Mouse (Mus musculus): ENCODE results near the gene Plcb2. TPM values are rescaled to one million over a fixed set of nuclear protein-coding genes. Genes with fewer than 3 reads are reported as not detected.
A peak's percentile ranks its signal among the peaks of the same experiment; 100 is the strongest.

Plcb2 gene
- polyA plus RNA-seq, 1 experiment from 2014 or later = 2.3 TPM

DNA sequence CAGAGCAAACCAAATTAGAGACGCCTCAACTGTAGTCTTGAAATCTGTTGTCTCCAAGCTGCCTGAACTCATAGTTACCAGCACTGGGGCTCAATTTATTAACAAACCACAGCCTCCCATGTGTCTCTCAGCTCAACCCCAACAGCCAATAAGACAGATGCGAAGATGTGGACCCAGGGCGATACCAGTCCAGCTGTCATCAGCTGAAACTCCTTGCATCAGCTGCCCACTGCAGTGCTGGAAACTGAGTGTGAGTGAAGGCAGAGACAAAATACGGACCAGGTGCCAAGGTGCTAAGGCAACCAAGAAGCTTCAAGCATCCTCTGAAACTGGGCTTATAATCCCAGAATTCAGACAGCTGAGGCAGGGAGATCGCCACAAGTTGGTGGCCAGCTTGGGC, 3.7 kb upstream of the Plcb2 start:
- 75% methylated on average over 5 of the region's 5 CpGs for WGBS (ENCODE audit: insufficient replicate concordance)
- H3K4me3 ChIP-seq (replicated peaks) = no peak overlapping the region
- H3K9me3 ChIP-seq (replicated peaks) = no peaks in the 10 kb centered on the region
- H3K4me1 ChIP-seq (replicated peaks) = peaks cover 13% of the 10 kb centered on the region; the same call in 1 of the 2 replicates
- no peak overlapping the region for H3K4me2 ChIP-seq
- no peak overlapping the region for H3K27ac ChIP-seq (replicated peaks)
- H3K27me3 ChIP-seq = peaks cover 50% of the 10 kb centered on the region
- H3K9ac ChIP-seq = no peak overlapping the region
- ATAC-seq (ENCODE audit: insufficient read depth) = no peak
- no peaks in the 10 kb centered on the region for H3K36me3 ChIP-seq (replicated peaks)

DNA sequence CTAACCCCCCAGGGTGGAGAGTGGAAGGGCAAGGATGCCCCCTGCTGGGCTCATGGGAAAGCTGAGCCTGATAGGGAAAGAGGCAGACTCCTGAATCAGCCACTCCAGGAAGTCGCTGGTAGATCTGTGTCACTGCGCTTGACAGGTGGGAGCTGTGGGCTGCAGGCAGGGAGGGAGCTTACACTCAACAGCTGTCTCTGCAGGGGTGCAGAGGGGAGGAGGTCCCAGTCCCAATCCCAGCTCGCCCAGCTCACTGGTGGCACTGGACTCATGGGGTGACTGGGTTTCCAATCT, 2.3 kb upstream of the Plcb2 start:
- Histone ChIP-seq H3K9me3 (replicated peaks) (no peaks in the 10 kb centered on the region), H3K27me3 (peaks cover 59% of the 10 kb centered on the region), H3K9ac (no peak overlapping the region), H3K4me2 (no peak overlapping the region), H3K4me1 (replicated peaks) (peaks cover 13% of the 10 kb centered on the region; the same call in 1 of the 2 replicates), H3K4me3 (replicated peaks) (no peak overlapping the region), H3K36me3 (replicated peaks) (no peaks in the 10 kb centered on the region), H3K27ac (replicated peaks) (no peak overlapping the region)
- ATAC-seq (ENCODE audit: insufficient read depth) = no peak
- 1% methylated on average over 3 of the region's 3 CpGs for WGBS (ENCODE audit: insufficient replicate concordance)

DNA sequence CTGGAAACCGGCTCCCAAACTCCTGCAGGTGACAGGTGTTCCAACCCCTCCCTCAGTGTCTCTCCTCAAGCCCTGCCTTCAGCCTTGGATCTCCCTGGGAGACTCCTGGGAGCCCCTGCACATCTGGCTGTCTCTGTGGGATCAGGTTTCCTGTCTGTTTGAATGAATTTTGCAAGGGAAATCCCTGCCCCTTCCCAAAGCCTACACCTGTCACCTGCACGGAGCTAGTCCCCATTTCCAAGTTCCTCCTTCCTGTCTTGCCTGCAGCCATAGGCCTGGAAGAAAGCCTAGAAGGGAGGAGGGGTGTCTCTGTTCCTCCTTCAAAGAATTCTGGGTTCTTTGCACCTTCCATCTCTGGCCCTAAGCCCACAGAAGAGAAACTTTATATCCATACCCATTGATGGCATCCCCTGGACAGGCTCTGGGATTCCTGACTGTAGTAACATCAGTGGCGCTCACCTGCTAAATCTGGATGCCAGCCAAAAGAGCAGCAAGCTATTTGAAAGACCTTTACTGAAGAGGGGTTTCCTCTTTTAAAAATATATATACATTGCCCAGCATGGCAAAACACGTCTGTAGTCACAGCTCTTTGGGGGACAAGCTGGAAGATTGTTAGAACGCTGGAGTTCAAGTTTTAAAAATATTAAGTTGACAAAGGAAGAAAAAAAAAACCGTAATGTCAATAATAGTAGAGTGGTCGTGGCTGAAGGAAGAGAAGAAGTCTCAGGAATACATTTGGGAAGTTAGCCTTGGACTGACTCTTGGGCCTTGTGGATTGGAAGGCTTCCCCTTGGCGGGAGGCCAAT, 1.8 kb upstream of the Plcb2 start:
- 24% methylated on average over 8 of the region's 8 CpGs for WGBS (ENCODE audit: insufficient replicate concordance)
- Histone ChIP-seq H3K27ac (replicated peaks) (no peak overlapping the region), H3K9me3 (replicated peaks) (no peaks in the 10 kb centered on the region), H3K9ac (no peak overlapping the region), H3K4me3 (replicated peaks) (no peak overlapping the region), H3K27me3 (peaks cover 59% of the 10 kb centered on the region), H3K4me2 (no peak overlapping the region), H3K36me3 (replicated peaks) (no peaks in the 10 kb centered on the region), H3K4me1 (replicated peaks) (peaks cover 13% of the 10 kb centered on the region; the same call in 1 of the 2 replicates)
- no peak for ATAC-seq (ENCODE audit: insufficient read depth)

DNA sequence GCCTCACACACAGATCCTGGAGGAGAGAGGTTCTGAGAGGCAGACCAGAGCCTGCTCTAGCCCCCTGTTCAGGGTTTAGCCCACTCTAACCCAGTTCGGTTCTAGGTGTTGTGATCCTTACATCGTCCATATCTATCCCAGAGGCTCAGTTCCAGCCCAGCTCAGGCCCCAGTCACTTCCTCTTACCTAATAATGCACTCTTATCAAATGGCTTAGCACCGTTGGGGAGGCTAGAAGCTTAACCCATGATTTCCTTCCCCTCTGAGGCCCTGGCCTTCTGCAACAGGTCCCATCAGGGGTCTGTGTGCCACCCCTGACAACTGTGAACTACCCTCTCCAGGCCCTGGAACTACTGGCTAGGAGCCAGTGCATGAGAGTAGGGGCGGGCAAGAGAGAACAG, 956 bp upstream of the Plcb2 start:
- H3K27me3 ChIP-seq = peaks cover 58% of the 10 kb centered on the region
- 4% methylated on average over 4 of the region's 4 CpGs for WGBS (ENCODE audit: insufficient replicate concordance)
- peak overlapping the region; percentile 56 for H3K27ac ChIP-seq (replicated peaks)

DNA sequence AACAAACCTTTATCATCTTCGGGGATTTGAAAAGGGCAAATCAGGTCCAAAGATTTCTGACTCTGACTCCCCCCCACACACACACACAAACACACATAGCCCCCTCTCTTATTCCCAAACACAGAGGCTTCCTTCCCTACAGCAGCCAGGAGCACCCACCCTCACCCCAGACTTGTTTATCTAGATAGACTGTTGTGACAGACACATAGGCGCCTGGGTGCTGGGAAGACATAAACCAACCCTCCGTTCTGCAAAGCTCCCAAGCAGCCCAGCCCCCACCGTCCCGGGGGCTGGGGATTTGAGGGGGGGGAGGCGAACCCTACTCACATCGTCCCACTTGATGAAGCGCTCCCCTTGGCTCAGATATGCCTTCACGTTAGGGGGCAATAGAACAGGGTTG, 327 bp downstream of the Plcb2 start:
- Histone ChIP-seq H3K4me1 (replicated peaks) (peaks cover 25% of the 10 kb centered on the region), H3K4me2 (peak overlapping the region; percentile 43), H3K9ac (no peak overlapping the region), H3K4me3 (replicated peaks) (peak overlapping the region; percentile 39), H3K27me3 (peaks cover 59% of the 10 kb centered on the region), H3K36me3 (replicated peaks) (no peaks in the 10 kb centered on the region), H3K27ac (replicated peaks) (peak overlapping the region; percentile 56), H3K9me3 (replicated peaks) (no peaks in the 10 kb centered on the region)
- 4% methylated on average over 9 of the region's 9 CpGs for WGBS (ENCODE audit: insufficient replicate concordance)
- no peak for ATAC-seq (ENCODE audit: insufficient read depth)

More for the DNA sequence above, 956 bp upstream of the Plcb2 start:
- H3K36me3 ChIP-seq (replicated peaks) = no peaks in the 10 kb centered on the region
- H3K4me3 ChIP-seq (replicated peaks) = no peak overlapping the region
- H3K9me3 ChIP-seq (replicated peaks) = no peaks in the 10 kb centered on the region
- no peak overlapping the region for H3K4me2 ChIP-seq
- 0 out of 2 replicates have a peak, but pooled peaks have one; percentile 34 for ATAC-seq (ENCODE audit: insufficient read depth)
- no peak overlapping the region for H3K9ac ChIP-seq
- H3K4me1 ChIP-seq (replicated peaks) = peaks cover 15% of the 10 kb centered on the region

DNA sequence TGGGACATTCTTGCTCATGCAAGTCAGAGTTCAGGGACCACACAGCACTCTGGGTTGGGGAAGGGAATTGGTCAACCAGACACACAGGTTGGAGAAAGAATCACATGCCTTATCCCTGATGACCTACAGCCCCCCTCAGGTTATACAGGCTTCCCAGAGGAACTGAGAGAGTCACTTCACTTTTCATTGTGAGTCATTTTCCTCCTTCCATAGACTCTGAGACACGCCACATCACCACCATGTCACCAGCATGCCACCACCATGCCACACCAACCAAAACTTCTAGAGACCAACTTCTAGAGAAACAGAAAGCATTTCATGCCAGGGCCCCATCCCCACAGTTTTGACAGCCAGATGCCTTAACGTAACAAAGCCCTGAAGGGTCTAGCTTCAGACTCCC, 1.4 kb downstream of the Plcb2 start:
- Histone ChIP-seq H3K27ac (replicated peaks) (no peak overlapping the region), H3K4me3 (replicated peaks) (peak overlapping the region; percentile 39), H3K4me2 (peak overlapping the region; percentile 43; the same call in 1 of the 2 replicates), H3K36me3 (replicated peaks) (no peaks in the 10 kb centered on the region), H3K27me3 (peaks cover 59% of the 10 kb centered on the region), H3K4me1 (replicated peaks) (peaks cover 25% of the 10 kb centered on the region), H3K9ac (no peak overlapping the region), H3K9me3 (replicated peaks) (no peaks in the 10 kb centered on the region)
- 50% methylated on average over 2 of the region's 2 CpGs for WGBS (ENCODE audit: insufficient replicate concordance)
- ATAC-seq (ENCODE audit: insufficient read depth) = no peak

DNA sequence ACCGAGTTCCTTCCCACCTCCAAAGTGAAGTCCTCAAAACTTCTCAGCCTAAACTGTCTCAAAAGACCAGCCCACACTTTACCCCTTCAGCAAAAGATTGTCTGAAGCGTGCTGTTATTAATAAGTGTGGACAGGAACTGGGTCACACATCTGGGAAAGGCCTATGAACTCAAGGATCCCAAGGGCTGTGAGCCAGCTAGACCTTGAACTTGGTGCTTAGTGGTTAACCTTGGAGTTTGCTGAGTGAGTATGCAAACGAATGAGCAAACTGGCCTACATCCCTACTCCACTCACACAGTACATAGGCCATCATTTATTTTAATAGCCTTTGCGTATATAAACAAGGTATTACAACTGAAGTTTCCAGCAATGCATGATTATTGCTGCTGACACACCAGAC, 2.7 kb downstream of the Plcb2 start:
- Histone ChIP-seq H3K4me3 (replicated peaks) (no peak overlapping the region), H3K9ac (no peak overlapping the region), H3K27me3 (peaks cover 52% of the 10 kb centered on the region), H3K27ac (replicated peaks) (no peak overlapping the region), H3K4me1 (replicated peaks) (peaks cover 25% of the 10 kb centered on the region), H3K4me2 (no peak overlapping the region), H3K9me3 (replicated peaks) (no peaks in the 10 kb centered on the region), H3K36me3 (replicated peaks) (no peaks in the 10 kb centered on the region)
- ATAC-seq (ENCODE audit: insufficient read depth) = no peak
- WGBS (ENCODE audit: insufficient replicate concordance) = 50% methylated on average over 4 of the region's 4 CpGs

DNA sequence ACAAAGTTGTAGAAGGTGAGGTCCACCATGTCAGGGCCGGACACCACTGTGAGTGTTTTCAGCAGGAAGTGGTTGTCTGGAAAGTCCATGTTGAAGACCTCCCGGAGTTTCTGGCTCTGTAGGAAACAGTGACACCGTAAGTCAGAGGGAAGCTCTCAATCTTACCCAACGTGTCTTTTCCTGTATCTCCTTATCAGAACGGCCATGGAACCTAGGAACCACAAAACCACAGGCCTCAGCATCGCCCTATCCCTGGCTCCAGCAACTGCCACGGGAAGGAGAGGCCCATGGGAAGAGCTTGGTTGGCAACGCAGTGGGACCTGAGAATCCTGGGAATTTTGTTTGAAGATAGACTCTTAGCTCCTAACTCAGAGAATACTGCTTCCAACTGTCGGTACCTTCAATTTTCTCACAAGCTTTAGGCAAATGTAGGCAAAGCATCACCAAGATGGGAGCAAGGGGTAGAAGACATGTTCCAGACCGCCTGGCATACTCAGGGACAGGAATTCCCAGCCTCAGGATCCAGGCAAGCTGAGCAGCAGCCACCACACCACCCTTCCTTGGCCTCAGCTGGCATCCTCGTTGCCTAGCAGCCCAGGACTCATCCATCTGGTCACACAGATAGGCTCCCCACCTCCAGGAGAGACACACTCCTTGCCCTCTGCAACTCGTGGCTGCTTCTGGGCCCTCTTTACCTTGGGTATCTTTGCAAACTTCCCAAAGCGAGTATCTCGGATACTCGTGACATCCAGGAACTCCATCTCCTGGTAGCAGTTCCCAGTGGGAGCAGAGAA, 4.3 kb downstream of the Plcb2 start:
- Histone ChIP-seq H3K4me2 (0 out of 2 replicates have a peak overlapping the region, but pooled peaks have one; percentile 3), H3K27ac (replicated peaks) (no peak overlapping the region), H3K36me3 (replicated peaks) (no peaks in the 10 kb centered on the region), H3K4me3 (replicated peaks) (no peak overlapping the region), H3K9ac (no peak overlapping the region), H3K4me1 (replicated peaks) (peaks cover 15% of the 10 kb centered on the region), H3K9me3 (replicated peaks) (no peaks in the 10 kb centered on the region), H3K27me3 (peaks cover 40% of the 10 kb centered on the region; the same call in 1 of the 2 replicates)
- no peak for ATAC-seq (ENCODE audit: insufficient read depth)
- WGBS (ENCODE audit: insufficient replicate concordance) = 24% methylated on average over 15 of the region's 15 CpGs

DNA sequence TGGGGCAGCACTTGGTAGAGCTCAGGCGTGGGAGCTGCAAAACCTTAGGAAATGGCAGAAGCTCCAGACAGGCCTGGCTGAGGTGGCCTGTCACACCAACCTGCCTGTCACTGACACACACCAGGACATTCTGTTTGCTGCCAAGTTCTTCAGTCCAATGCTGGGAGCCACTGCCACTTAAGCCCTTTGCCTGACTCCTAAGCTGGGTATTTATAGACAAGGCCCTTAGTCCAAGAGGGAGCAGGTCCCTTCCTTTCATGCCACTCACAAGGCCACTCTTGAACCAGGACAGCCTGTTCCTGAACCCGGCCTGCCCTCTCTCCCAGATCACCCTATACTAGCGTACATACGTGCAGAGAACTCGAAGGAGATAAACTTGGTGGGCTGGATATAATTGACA, 11.6 kb downstream of the Plcb2 start:
- 0 out of 2 replicates have a peak, but pooled peaks cover under 1% of the 10 kb centered on the region for H3K4me1 ChIP-seq (replicated peaks)
- H3K4me3 ChIP-seq (replicated peaks) = no peak overlapping the region
- no peak overlapping the region for H3K4me2 ChIP-seq
- H3K27ac ChIP-seq (replicated peaks) = no peak overlapping the region
- peaks cover 21% of the 10 kb centered on the region for H3K27me3 ChIP-seq
- ATAC-seq (ENCODE audit: insufficient read depth) = no peak
- 60% methylated on average over 5 of the region's 5 CpGs for WGBS (ENCODE audit: insufficient replicate concordance)
- no peaks in the 10 kb centered on the region for H3K36me3 ChIP-seq (replicated peaks)
- no peaks in the 10 kb centered on the region for H3K9me3 ChIP-seq (replicated peaks)
- H3K9ac ChIP-seq = no peak overlapping the region

DNA sequence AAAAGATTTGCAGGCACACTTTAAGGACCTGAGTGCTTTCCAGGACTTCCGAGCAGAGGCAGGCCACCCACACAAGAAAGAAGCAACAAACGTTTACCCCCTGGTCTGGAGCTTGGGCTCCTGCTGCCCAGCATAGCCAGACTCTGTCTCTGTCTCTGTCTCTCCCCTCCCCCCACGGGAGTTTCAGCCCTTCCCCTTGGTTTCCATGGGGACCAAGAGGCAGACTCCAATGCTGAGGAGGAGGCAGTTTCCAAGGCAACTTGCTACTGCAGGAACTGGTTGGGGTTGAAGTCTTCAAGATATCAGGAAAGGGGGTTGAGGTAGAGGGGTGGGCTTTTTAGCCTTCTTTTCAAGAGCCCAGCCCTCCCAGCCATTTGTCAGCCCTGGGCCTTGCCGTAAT, 14.0 kb downstream of the Plcb2 start:
- H3K27me3 ChIP-seq = peaks cover 46% of the 10 kb centered on the region
- H3K9ac ChIP-seq = no peak overlapping the region
- H3K27ac ChIP-seq (replicated peaks) = no peak overlapping the region
- no peaks in the 10 kb centered on the region for H3K36me3 ChIP-seq (replicated peaks)
- H3K9me3 ChIP-seq (replicated peaks) = no peaks in the 10 kb centered on the region
- H3K4me2 ChIP-seq = no peak overlapping the region
- 50% methylated on average over 4 of the region's 4 CpGs for whole genome bisulfite sequencing (ENCODE audit: insufficient replicate concordance)
- H3K4me3 ChIP-seq (replicated peaks) = no peak overlapping the region
- H3K4me1 ChIP-seq (replicated peaks) = peaks cover 21% of the 10 kb centered on the region
- no peak for ATAC-seq (ENCODE audit: insufficient read depth)

DNA sequence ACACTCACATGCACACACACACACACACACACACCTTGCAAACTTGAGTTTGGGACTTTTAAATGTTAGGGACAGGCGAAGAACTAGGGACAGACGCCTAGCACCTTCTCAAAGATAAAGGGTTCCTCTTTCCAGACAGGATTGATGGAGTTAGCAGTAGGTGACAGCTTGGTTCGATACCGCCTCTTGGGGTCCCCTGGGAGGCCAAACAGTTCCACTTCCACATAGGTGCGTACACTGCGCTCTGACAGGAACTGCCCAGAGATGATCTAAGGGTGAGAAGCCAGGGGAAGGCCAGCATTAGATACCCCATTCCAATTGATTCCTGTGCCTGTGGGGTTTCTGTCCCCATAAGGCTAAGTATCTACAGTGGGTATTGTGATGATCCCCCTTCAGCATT, 14.6 kb downstream of the Plcb2 start:
- Histone ChIP-seq H3K4me3 (replicated peaks) (no peak overlapping the region), H3K27ac (replicated peaks) (no peak overlapping the region), H3K4me2 (no peak overlapping the region), H3K27me3 (peaks cover 52% of the 10 kb centered on the region), H3K36me3 (replicated peaks) (no peaks in the 10 kb centered on the region), H3K9ac (no peak overlapping the region), H3K4me1 (replicated peaks) (peaks cover 23% of the 10 kb centered on the region), H3K9me3 (replicated peaks) (no peaks in the 10 kb centered on the region)
- WGBS (ENCODE audit: insufficient replicate concordance) = 66% methylated on average over 6 of the region's 6 CpGs
- ATAC-seq (ENCODE audit: insufficient read depth) = no peak

Measured in liver, embryonic 15.5 days (tissue).